ENCODE assay signal across 10 mouse cellular contexts in genomic region chr3:87173103-87173444, GRCm38 (mm10). TPM values are rescaled to one million over a fixed set of nuclear protein-coding genes. Genes with fewer than 3 reads are reported as not detected.
DNase-seq lines count a peak whose midpoint lies in the region; ATAC-seq and TF ChIP-seq lines count a peak whose summit lies in the region.
"Had no signal": no experiment of that assay in that cellular context is flagged by ENCODE, and none has a peak within 500 bp of the region (broad histone marks: within the 10 kb centered on the region; RNA-seq: fewer than 3 reads in every experiment).

No protein-coding gene starts in this region.

- H3K9me3 ChIP-seq in kidney, embryonic 14.5 days (ENCODE audit: control insufficient read depth, low read length), result no peaks in the 10 kb centered on the region
- no peaks in the 10 kb centered on the region for H3K9me3 ChIP-seq in embryonic facial prominence, embryonic 10.5 days
- H3K9me3 ChIP-seq in hindbrain, postnatal 0 days (ENCODE audit: low read length), result no peaks in the 10 kb centered on the region
- H3K9me3 ChIP-seq in midbrain, postnatal 0 days (ENCODE audit: low read length), result no peaks in the 10 kb centered on the region
- H3K9me3 ChIP-seq: G1E had no signal

- no peak for DNase-seq in kidney, postnatal 14 days
- DNase-seq in embryonic facial prominence, embryonic 10.5 days (ENCODE audit: low spot score), result no peak
- peak; percentile 29 for DNase-seq in hindbrain, postnatal 0 days (ENCODE audit: low spot score)
- no peak for DNase-seq in midbrain, postnatal 0 days (ENCODE audit: low spot score)
- DNase-seq in cerebellum, postnatal 36 days, result no peak
- no peak for DNase-seq in urinary bladder, postnatal 25 days (ENCODE audit: low spot score)
- no peak for DNase-seq in testis, postnatal 14 days (ENCODE audit: low spot score)
- DNase-seq: spleen, adult 18-20 months had no signal

- peak overlapping the region; percentile 89 for H3K27ac ChIP-seq in kidney, embryonic 14.5 days (ENCODE audit: low read depth, low read length)
- H3K27ac ChIP-seq in embryonic facial prominence, embryonic 10.5 days (replicated peaks), result peak overlapping the region; percentile 97
- peak overlapping the region; percentile 74; the same call in 1 of the 2 replicates for H3K27ac ChIP-seq in hindbrain, postnatal 0 days
- peak overlapping the region; percentile 79 for H3K27ac ChIP-seq in midbrain, postnatal 0 days (ENCODE audit: low read depth, low read length)

- H3K27me3 ChIP-seq in kidney, embryonic 14.5 days (ENCODE audit: control insufficient read depth, insufficient read depth, low read length), result no peaks in the 10 kb centered on the region
- no peaks in the 10 kb centered on the region for H3K27me3 ChIP-seq in embryonic facial prominence, embryonic 10.5 days (replicated peaks; ENCODE audit: low read depth, poor library complexity, severe bottlenecking)
- no peaks in the 10 kb centered on the region for H3K27me3 ChIP-seq in hindbrain, postnatal 0 days (ENCODE audit: insufficient read depth, low read length)
- H3K27me3 ChIP-seq in midbrain, postnatal 0 days (ENCODE audit: insufficient read depth, low read length), result no peaks in the 10 kb centered on the region

- peak overlapping the region; percentile 88 for H3K4me2 ChIP-seq in kidney, embryonic 14.5 days (replicated peaks; ENCODE audit: low read depth, low read length)
- H3K4me2 ChIP-seq in hindbrain, postnatal 0 days (ENCODE audit: low read depth, low read length), result peak overlapping the region; percentile 73
- peak overlapping the region; percentile 64 for H3K4me2 ChIP-seq in midbrain, postnatal 0 days (ENCODE audit: low read depth, low read length, poor library complexity, severe bottlenecking)

- peak overlapping the region; percentile 92 for H3K9ac ChIP-seq in kidney, embryonic 14.5 days (ENCODE audit: low read depth, low read length)
- H3K9ac ChIP-seq in hindbrain, postnatal 0 days (replicated peaks; ENCODE audit: low read length), result peak overlapping the region; percentile 53
- H3K9ac ChIP-seq in midbrain, postnatal 0 days (replicated peaks; ENCODE audit: low read length, poor library complexity, severe bottlenecking), result peak overlapping the region; percentile 61

- no peak; the same call in 1 of the 2 replicates for ATAC-seq in kidney, embryonic 14.5 days (ENCODE audit: low FRiP score, low TSS enrichment)
- no peak for ATAC-seq in hindbrain, postnatal 0 days
- no peak for ATAC-seq in midbrain, postnatal 0 days (ENCODE audit: low FRiP score)

- TF ChIP-seq CTCF in hindbrain, postnatal 0 days (IDR thresholded peaks at IDR 0.05; ENCODE audit: low read depth), result no peak
- no peak for TF ChIP-seq CTCF in midbrain, postnatal 0 days (IDR thresholded peaks at IDR 0.05)

- H3K4me1 ChIP-seq in kidney, embryonic 14.5 days (ENCODE audit: control insufficient read depth, insufficient read depth, low read length), result peaks cover 42% of the 10 kb centered on the region
- peaks cover 64% of the 10 kb centered on the region for H3K4me1 ChIP-seq in embryonic facial prominence, embryonic 10.5 days
- peaks cover 10% of the 10 kb centered on the region; the same call in 1 of the 2 replicates for H3K4me1 ChIP-seq in hindbrain, postnatal 0 days (ENCODE audit: insufficient read depth, low read length)
- H3K4me1 ChIP-seq in midbrain, postnatal 0 days (ENCODE audit: insufficient read depth, low read length), result 0 out of 2 replicates have a peak, but pooled peaks cover 7% of the 10 kb centered on the region

- H3K36me3 ChIP-seq in kidney, embryonic 14.5 days (ENCODE audit: control insufficient read depth, insufficient read depth, low read length), result 0 out of 2 replicates have a peak, but pooled peaks cover 2% of the 10 kb centered on the region
- peaks cover 17% of the 10 kb centered on the region for H3K36me3 ChIP-seq in embryonic facial prominence, embryonic 10.5 days (replicated peaks)
- no peaks in the 10 kb centered on the region for H3K36me3 ChIP-seq in hindbrain, postnatal 0 days (ENCODE audit: insufficient read depth, low read length)
- H3K36me3 ChIP-seq in midbrain, postnatal 0 days (ENCODE audit: insufficient read depth, low read length), result no peaks in the 10 kb centered on the region
- H3K36me3 ChIP-seq: G1E had no signal

- WGBS in kidney, embryonic 14.5 days, result 9% methylated on average over 2 of the region's 2 CpGs
- WGBS in embryonic facial prominence, embryonic 10.5 days, result 0% methylated on average over 2 of the region's 2 CpGs
- WGBS in hindbrain, postnatal 0 days, result 4% methylated on average over 2 of the region's 2 CpGs
- 7% methylated on average over 2 of the region's 2 CpGs for WGBS in midbrain, postnatal 0 days

- peak overlapping the region; percentile 75 for H3K4me3 ChIP-seq in kidney, embryonic 14.5 days (ENCODE audit: low read length)
- H3K4me3 ChIP-seq in embryonic facial prominence, embryonic 10.5 days, result peak overlapping the region; percentile 85
- peak overlapping the region; percentile 51 for H3K4me3 ChIP-seq in hindbrain, postnatal 0 days (ENCODE audit: low read length)
- H3K4me3 ChIP-seq in midbrain, postnatal 0 days (ENCODE audit: low read depth, low read length), result peak overlapping the region; percentile 65

RNA-seq across cellular contexts. Expression of gene Kirrel, which starts 1.5 kb away (rescaled TPM):
- 11.1 and 14.2 TPM in 2 replicates for polyA plus RNA-seq in kidney, embryonic 14.5 days (2014; fragmentation: Nextera tagmentation; extraction: Ambion mirVana)
- 17.4 and 18.4 TPM in 2 replicates for polyA plus RNA-seq in embryonic facial prominence, embryonic 10.5 days (2016; fragmentation: Nextera tagmentation; extraction: Ambion mirVana)
- 7.2 and 11.3 TPM in 2 replicates for total RNA-seq in hindbrain, postnatal 0 days (2014; rRNA removed)
- polyA plus RNA-seq in hindbrain, postnatal 0 days (2015; fragmentation: Nextera tagmentation; extraction: Ambion mirVana), result 2.9 and 3.2 TPM in 2 replicates
- 11.1 and 11.3 TPM in 2 replicates for total RNA-seq in midbrain, postnatal 0 days (2014; rRNA removed)
- 3.3 and 4.0 TPM in 2 replicates for polyA plus RNA-seq in midbrain, postnatal 0 days (2015; fragmentation: Nextera tagmentation; extraction: Ambion mirVana)
- polyA plus RNA-seq: G1E had no signal
